Mouse (Mus musculus) lung, adult 18-20 months (tissue): ENCODE measurements around the gene Slc40a1.
A peak's percentile ranks its signal among the peaks of the same experiment; 100 is the strongest.

Source experiments
- DNase-seq, 2 experiments: peaks; one replicate each; pipeline ENCODE4 v3.0.0; 2022; ENCODE audit warnings: mixed read lengths in 2 of 2

The Slc40a1 gene

GRCm38 (mm10) chr1:45882076-45882475, 44.2 kb downstream of the Slc40a1 start:
- no peak for DNase-seq

- DNase-seq: no peak
Measured at GRCm38 (mm10) chr1:45881228-45881832, 45.0 kb downstream of the Slc40a1 start.

GRCm38 (mm10) chr1:45877463-45877862, 48.9 kb downstream of the Slc40a1 start:
- no peak for DNase-seq

GRCm38 (mm10) chr1:45876450-45877198, 49.7 kb downstream of the Slc40a1 start:
- no peak for DNase-seq

GRCm38 (mm10) chr1:45875640-45876039, 50.7 kb downstream of the Slc40a1 start:
- no peak for DNase-seq

GRCm38 (mm10) chr1:45873250-45873649, 53.1 kb downstream of the Slc40a1 start:
- DNase-seq: no peak

GRCm38 (mm10) chr1:45868479-45869137, 57.7 kb downstream of the Slc40a1 start:
- no peak for DNase-seq

GRCm38 (mm10) chr1:45868050-45868449, 58.3 kb downstream of the Slc40a1 start:
- DNase-seq: no peak

- no peak for DNase-seq
Measured at GRCm38 (mm10) chr1:45866288-45867018, 59.9 kb downstream of the Slc40a1 start.

GRCm38 (mm10) chr1:45865727-45866126, 60.6 kb downstream of the Slc40a1 start:
- DNase-seq: no peak

GRCm38 (mm10) chr1:45865316-45865715, 61.0 kb downstream of the Slc40a1 start:
- no peak for DNase-seq

- peak in 1 of 2 experiments; percentile 14 for DNase-seq
Measured at GRCm38 (mm10) chr1:45864564-45865014, 61.7 kb downstream of the Slc40a1 start.

- no peak for DNase-seq
Measured at GRCm38 (mm10) chr1:45863641-45864040, 62.7 kb downstream of the Slc40a1 start.

GRCm38 (mm10) chr1:45861162-45861561, 65.2 kb downstream of the Slc40a1 start:
- DNase-seq: no peak

GRCm38 (mm10) chr1:45860349-45860748, 66.0 kb downstream of the Slc40a1 start:
- DNase-seq: no peak
